Mouse (Mus musculus) urinary bladder, postnatal 14 days (tissue): ENCODE data around the gene Pon1.

Experiments
- DNase-seq: peaks from one replicate; pipeline ENCODE4 v3.0.0; 2021; ENCODE audit warnings: low spot score

Pon1 gene

DNA sequence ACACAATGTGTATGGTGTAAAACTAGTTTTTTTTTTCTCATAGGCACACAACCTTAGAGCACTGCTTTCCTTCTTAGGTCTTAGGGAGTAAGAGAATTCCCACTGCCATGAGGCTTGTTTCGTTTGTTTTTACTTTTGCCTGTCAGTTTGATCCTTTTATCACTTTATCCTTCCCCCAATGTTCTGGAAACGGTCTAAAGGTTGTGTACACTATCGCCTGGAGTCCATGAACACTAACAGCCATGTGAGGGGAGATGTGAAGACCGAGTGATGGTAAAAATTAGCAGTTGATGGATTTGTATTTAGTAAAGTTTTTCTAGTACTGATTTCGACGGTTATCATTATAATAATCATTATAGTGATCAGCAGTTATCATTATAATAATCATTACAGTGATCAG, 58.8 kb downstream of the Pon1 start:
- DNase-seq: no peak

DNA sequence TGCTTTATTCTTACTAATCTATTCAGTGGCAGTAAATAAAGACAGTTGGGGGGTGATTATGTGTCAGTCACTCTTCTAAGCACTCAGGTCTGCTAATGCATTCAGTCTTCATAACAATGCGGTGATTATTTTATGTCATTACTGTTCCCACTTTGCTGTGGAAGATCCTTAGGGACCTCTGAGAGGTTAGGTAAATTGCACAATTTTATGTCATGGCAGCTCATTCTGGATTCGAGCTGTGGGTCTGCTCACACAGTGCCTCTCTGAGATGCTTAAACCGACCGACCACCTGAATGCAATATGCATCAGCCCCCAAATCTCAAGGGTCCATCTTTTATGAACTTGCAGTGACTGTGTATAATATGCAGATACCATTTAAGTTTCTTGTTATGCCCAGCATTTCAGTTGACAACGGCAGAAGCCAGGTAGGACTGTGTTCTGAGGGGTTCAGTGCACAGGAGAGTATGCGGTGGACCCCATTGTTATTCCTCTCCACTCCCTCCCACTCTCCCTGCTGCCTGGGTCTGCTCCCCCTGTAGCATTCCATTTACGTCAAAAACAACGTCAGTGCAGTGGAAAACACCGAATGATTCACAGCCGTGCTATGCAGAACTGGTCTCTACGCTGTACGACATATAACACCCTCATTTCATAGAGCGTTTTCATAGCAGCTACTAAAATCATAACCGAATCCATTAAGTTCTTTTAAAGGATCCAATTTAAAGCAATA, 64.2 kb downstream of the Pon1 start:
- DNase-seq: no peak

DNA sequence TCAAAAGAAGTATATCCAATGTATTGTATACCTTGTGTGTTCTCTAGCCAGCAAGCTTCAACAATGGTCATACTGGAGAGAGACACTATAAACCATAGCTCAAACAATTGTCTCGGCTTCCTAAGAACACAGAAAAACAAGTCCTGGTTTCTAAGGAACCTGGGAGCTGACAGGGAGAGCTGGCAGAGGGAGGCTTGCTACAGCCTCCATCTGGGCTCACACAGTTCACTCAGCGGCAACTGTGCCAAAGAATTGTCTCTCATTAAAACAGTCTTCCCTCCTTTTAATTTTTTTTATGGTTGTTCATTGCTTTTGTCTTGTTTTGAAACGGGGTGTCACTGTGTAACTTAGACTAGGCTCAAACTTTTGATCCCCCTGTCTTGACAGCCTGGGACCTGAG, 73.5 kb downstream of the Pon1 start:
- DNase-seq: no peak

DNA sequence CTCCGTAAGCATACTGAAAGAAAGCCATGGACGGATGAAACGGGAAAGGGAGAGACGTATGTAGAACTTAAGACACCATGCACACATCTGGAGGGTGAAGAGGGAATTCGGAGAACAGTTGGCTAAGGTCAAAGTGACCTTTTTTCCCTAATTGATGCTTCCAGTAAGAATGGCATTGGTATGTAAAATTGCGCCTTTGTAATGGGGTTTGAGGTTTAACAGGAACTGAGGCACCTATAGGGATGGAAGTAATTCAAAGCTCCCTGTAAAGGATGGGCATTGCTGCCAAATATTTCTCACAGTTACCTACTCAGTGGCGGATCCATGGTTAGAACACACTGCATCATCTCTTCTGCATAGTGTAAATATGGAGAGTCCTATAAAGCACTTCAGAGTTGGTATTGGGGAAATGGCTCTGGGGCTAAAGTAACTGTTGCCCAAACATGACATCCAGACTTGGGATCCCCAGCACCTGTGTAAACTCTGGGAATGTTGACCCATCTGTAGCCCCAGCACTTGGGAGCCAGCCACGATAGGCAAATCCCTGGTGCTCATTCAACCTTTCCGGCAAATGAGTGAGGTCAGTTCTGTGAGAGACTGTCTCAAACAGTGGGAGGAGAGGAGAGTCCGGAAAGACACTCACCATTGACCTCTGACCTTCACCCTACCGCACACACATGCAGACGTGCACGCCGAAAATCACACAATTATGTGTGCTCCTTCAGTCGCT, 74.4 kb downstream of the Pon1 start:
- DNase-seq: no peak
